In genomic region chr16:15334526-15334925, GRCm38 (mm10) we compare ENCODE assay signal across 47 mouse cellular contexts. TPM values are rescaled to one million over a fixed set of nuclear protein-coding genes. Genes with fewer than 3 reads are reported as not detected.
"Had no signal": no experiment of that assay in that cellular context is flagged by ENCODE, and none has a peak within 500 bp of the region (broad histone marks: within the 10 kb centered on the region; RNA-seq: fewer than 3 reads in every experiment).

No protein-coding gene starts in this region.

- DNase-seq: liver; liver, embryonic 13.5 days; liver, postnatal 0 days; lung, adult 18-20 months; lung, adult 2 months; lung, postnatal 10 days; lung, postnatal 14 days; lung, postnatal 36 days; lung, postnatal 4 days; midbrain, embryonic 14.5 days had no signal

- H3K9ac ChIP-seq: limb, embryonic 12.5 days; limb, embryonic 13.5 days; limb, embryonic 15.5 days; liver, embryonic 12.5 days; liver, embryonic 13.5 days; liver, embryonic 14.5 days; liver, embryonic 15.5 days; liver, postnatal 0 days; lung, embryonic 14.5 days; lung, embryonic 15.5 days; midbrain, embryonic 12.5 days; midbrain, embryonic 13.5 days; midbrain, embryonic 15.5 days had no signal

- ATAC-seq: liver, embryonic 12.5 days; liver, postnatal 0 days; lung, postnatal 0 days; midbrain, embryonic 13.5 days; midbrain, embryonic 15.5 days; midbrain, embryonic 16.5 days had no signal

- H3K4me2 ChIP-seq: limb, embryonic 12.5 days; limb, embryonic 13.5 days; limb, embryonic 15.5 days; liver, embryonic 11.5 days; liver, embryonic 12.5 days; liver, embryonic 13.5 days; liver, embryonic 15.5 days; lung, embryonic 14.5 days; lung, embryonic 15.5 days; midbrain, embryonic 11.5 days; midbrain, embryonic 12.5 days; midbrain, embryonic 13.5 days; midbrain, embryonic 15.5 days had no signal

- H3K36me3 ChIP-seq: limb, embryonic 10.5 days; limb, embryonic 12.5 days; limb, embryonic 13.5 days; limb, embryonic 15.5 days; liver, embryonic 12.5 days; liver, embryonic 13.5 days; liver, embryonic 15.5 days; lung, embryonic 15.5 days; midbrain, embryonic 10.5 days; midbrain, embryonic 12.5 days; midbrain, embryonic 13.5 days; midbrain, embryonic 15.5 days had no signal

- H3K27me3 ChIP-seq: limb, embryonic 12.5 days; limb, embryonic 13.5 days; limb, embryonic 15.5 days; liver, embryonic 12.5 days; liver, embryonic 13.5 days; liver, embryonic 15.5 days; lung, embryonic 15.5 days; megakaryocyte, embryonic 14.5 days; midbrain, embryonic 12.5 days; midbrain, embryonic 13.5 days; midbrain, embryonic 15.5 days had no signal

- H3K9me3 ChIP-seq: limb, embryonic 10.5 days; limb, embryonic 12.5 days; limb, embryonic 13.5 days; limb, embryonic 15.5 days; liver, embryonic 12.5 days; liver, embryonic 13.5 days; liver, embryonic 15.5 days; lung, embryonic 15.5 days; megakaryocyte, embryonic 14.5 days; midbrain, embryonic 10.5 days; midbrain, embryonic 12.5 days; midbrain, embryonic 13.5 days; midbrain, embryonic 15.5 days had no signal

- H3K4me3 ChIP-seq: limb, embryonic 10.5 days; limb, embryonic 12.5 days; limb, embryonic 13.5 days; limb, embryonic 15.5 days; liver, embryonic 12.5 days; liver, embryonic 13.5 days; liver, embryonic 15.5 days; lung, embryonic 15.5 days; megakaryocyte, embryonic 14.5 days; midbrain, embryonic 10.5 days; midbrain, embryonic 12.5 days; midbrain, embryonic 13.5 days; midbrain, embryonic 15.5 days; myocyte had no signal

- H3K27ac ChIP-seq: limb, embryonic 10.5 days; limb, embryonic 12.5 days; limb, embryonic 13.5 days; limb, embryonic 15.5 days; liver, embryonic 12.5 days; liver, embryonic 13.5 days; liver, embryonic 14.5 days; liver, embryonic 15.5 days; lung, embryonic 15.5 days; macrophage; midbrain, embryonic 10.5 days; midbrain, embryonic 12.5 days; midbrain, embryonic 13.5 days; midbrain, embryonic 15.5 days had no signal

- H3K4me1 ChIP-seq: limb, embryonic 10.5 days; limb, embryonic 12.5 days; limb, embryonic 13.5 days; limb, embryonic 15.5 days; liver, embryonic 12.5 days; liver, embryonic 13.5 days; liver, embryonic 15.5 days; megakaryocyte, embryonic 14.5 days; midbrain, embryonic 10.5 days; midbrain, embryonic 12.5 days; midbrain, embryonic 13.5 days; midbrain, embryonic 15.5 days had no signal

RNA-seq across cellular contexts. Expression of gene Gm21897, which starts 17.3 kb away (rescaled TPM):
- total RNA-seq: left cerebral cortex, adult 8-10 months; left cerebral cortex, postnatal 10 days; left cerebral cortex, postnatal 14 days; left cerebral cortex, postnatal 25 days; left cerebral cortex, postnatal 36 days; left cerebral cortex, postnatal 4 days; megakaryocyte progenitor cell, adult 5-6 weeks; megakaryocyte, adult 5-6 weeks; megakaryocyte-erythroid progenitor cell, adult 5-6 weeks; midbrain, postnatal 0 days; monocyte, adult 5-6 weeks had no signal
- polyA plus RNA-seq: limb, embryonic 10.5 days; limb, embryonic 11.5 days; limb, embryonic 12.5 days; limb, embryonic 13.5 days; limb, embryonic 14.5 days; limb, embryonic 15.5 days; liver, adult 2 months; liver, embryonic 11.5 days; liver, embryonic 12.5 days; liver, embryonic 13.5 days; liver, embryonic 14.5 days; liver, embryonic 15.5 days; liver, embryonic 16.5 days; liver, postnatal 0 days; lung, adult 2 months; lung, embryonic 14.5 days; lung, embryonic 15.5 days; lung, embryonic 16.5 days; lung, postnatal 0 days; midbrain, embryonic 10.5 days; midbrain, embryonic 11.5 days; midbrain, embryonic 12.5 days; midbrain, embryonic 13.5 days; midbrain, embryonic 14.5 days; midbrain, embryonic 15.5 days; midbrain, embryonic 16.5 days; midbrain, postnatal 0 days; myocyte; neural tube, embryonic 11.5 days had no signal
